Mouse (Mus musculus) cerebellum, adult 2 months (tissue): Measurements from ENCODE around the gene Eef1akmt3.

Experiments used
- CTCF ChIP-seq: fragments of 200-500 bp; IDR thresholded peaks from 2 replicates; pipeline ENCODE4 v1.5.1; 2011; ENCODE audit warnings: low read depth, mild to moderate bottlenecking, control low read depth, low read length, moderate library complexity, borderline replicate concordance; ENCODE audit not compliant: insufficient read depth
- POLR2A ChIP-seq: fragments of 200-500 bp; IDR thresholded peaks from 2 replicates; pipeline ENCODE4 v1.6.1; 2011; ENCODE audit warnings: low read length, control low read depth, borderline replicate concordance; ENCODE audit not compliant: insufficient read depth

GRCm38 (mm10) chr10:127054646-127055045, 13.3 kb upstream of the Eef1akmt3 start:
- TF ChIP-seq POLR2A (no peak), CTCF (no peak)
